Mouse (Mus musculus): ENCODE data around the gene Lhx2.
A peak's percentile ranks its signal among the peaks of the same experiment; 100 is the strongest.

Gene Lhx2

GRCm38 (mm10) chr2:38409309-38409708, 70.2 kb downstream of the Lhx2 start:
- DNase-seq (ENCODE audit: low read depth): no peak

- no peak for DNase-seq (ENCODE audit: low read depth)
Measured at GRCm38 (mm10) chr2:38410227-38410626, 71.1 kb downstream of the Lhx2 start.

GRCm38 (mm10) chr2:38412599-38413177, 73.6 kb downstream of the Lhx2 start:
- DNase-seq (ENCODE audit: low read depth): no peak

GRCm38 (mm10) chr2:38417970-38418369, 78.9 kb downstream of the Lhx2 start:
- peak; percentile 85 for DNase-seq (ENCODE audit: low read depth)

Data from NIH3T3 (cell line).